Mouse (Mus musculus): Measurements from ENCODE around the gene Thap8.
A peak's percentile ranks its signal among the peaks of the same experiment; 100 is the strongest.

Thap8 gene

DNA sequence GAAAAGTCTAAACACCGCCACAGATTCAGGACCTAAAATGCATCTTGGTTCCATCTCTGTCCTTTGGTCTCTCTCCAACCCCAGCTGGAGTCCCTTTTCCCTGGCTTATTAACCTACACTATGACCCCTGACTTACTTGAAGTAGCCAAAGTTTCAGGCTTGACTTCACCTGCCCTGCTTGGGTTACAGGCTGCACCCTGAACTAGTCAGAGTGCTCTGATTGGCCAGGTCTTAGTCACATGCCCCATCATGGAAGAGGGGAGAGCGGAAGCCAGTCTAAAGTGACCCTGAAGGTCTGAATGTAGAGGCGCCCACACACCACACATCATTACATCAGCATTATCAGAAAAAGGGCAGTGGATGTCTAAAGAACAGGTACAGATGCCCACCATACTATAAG, 38.2 kb downstream of the Thap8 start:
- DNase-seq = no peak

DNA sequence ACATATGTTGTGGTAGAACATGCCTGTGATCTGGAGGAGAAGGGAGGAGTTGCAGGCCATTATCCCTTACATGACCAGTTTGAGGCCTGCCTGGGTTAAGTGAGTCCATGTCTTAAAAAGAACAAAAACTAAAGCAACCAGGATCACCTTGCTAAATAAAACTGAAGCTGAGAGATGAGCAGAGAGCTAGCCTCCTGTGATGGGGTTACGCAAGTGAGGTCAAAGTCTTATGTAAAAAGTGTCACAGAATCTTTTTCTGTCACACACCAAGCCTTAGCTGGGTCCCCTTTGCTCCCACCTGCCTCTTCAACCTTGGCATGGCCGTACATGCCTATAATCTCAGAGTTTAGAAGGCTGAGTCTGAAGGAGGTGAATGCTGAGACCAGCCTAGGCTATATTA, 41.1 kb downstream of the Thap8 start:
- DNase-seq = no peak

DNA sequence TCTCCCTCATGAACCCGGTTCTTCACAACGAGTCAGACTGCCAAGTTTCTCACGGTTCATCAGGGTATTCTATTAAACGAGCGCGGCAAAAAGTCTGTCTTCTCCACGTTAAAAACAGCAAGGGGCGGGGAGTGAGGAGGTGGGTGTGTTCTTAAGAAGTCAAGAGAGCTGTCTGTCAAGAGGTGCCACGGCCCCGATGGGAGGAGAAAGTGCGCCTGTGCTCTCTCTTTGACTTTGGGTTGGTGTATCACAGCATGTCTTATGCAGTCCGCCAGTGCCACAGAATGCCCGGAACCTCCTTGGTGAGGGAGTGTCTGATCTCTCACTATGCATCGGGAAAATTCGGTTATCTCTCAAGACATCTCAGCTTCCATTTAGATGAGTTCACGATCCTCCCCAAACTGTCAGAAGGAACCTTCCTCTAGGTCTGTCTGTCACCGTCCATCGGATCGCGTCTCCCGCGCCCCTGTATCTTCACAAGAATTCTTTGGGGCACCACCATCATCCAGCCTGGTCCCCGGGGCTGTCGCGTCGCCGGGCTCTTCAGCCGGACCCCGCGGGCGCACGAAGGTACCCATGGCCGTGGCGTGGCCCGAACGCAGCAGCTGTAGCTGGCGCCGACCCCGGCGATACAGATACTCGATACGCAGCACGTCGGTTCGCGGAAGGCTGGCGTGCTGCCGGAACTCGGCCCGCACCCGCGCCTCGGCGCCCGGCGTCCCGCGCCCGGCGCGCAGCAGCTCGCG, 41.8 kb downstream of the Thap8 start, which contains the start of gene E130208F15Rik:
E130208F15Rik (plus strand) TSS at position 202 of the 746 bp plus-strand sequence.
- DNase-seq = peak; percentile 78 to 83

DNA sequence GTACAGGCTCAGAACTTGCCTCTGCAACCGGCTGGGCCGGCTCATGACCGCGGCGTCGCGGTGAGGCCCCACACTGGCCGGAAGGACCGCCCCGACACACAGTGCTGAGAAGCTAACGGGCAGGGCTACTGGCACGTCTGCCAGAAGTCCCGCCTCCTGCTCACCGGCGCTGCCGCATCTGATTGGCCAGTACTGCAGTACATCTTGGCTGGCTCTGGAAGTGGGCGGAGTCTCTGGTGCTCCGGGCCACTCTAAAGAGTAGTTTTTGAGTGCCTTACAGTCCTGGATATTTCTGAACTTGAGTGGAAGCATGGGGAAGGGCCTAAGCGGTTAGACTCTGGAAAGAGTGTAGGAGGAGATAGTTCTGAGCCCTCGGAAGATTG, 42.4 kb downstream of the Thap8 start:
- DNase-seq = peak; percentile 98 to 99

DNA sequence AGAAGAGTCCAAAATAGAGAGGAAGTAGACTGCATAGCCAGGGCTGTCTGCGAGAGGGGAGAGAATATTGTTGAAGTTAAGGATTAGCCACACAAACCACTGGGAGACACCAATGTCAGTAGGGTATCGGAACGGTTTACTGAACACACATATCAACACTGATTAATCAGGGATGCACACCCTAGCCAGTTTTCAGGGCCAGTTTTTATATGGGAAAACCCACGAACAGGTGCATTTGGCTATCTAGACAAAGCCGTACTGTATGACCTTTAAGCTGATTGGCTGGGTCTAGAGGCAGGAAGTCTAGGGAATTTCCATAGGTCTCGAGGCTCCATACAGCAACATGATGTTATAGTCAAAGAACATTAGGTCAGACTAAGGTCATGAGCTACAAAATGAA, 43.0 kb downstream of the Thap8 start:
- DNase-seq = no peak

DNA sequence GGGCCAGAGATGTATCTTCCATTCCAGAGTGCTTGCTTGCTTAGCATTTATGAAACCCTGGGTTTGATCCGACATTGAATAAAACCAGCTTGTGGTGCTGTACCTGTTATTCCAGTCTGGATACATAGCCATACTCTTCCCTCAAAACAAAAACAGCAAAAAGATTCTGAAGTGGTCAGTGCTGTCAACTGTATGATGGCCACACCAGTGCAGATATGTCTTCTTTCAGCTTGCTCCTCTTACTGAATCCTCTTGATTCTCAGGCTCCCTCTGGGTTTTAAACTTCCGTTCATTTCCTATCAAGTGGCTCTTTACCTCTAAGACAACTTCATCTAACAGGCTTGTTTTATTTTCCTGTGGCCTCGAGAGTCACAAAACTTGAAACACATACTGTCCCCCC, 43.9 kb downstream of the Thap8 start, which contains the start of gene Sdhaf1:
Sdhaf1 (minus strand) TSS at position 101 of the 400 bp plus-strand sequence.
- no peak for DNase-seq

DNA sequence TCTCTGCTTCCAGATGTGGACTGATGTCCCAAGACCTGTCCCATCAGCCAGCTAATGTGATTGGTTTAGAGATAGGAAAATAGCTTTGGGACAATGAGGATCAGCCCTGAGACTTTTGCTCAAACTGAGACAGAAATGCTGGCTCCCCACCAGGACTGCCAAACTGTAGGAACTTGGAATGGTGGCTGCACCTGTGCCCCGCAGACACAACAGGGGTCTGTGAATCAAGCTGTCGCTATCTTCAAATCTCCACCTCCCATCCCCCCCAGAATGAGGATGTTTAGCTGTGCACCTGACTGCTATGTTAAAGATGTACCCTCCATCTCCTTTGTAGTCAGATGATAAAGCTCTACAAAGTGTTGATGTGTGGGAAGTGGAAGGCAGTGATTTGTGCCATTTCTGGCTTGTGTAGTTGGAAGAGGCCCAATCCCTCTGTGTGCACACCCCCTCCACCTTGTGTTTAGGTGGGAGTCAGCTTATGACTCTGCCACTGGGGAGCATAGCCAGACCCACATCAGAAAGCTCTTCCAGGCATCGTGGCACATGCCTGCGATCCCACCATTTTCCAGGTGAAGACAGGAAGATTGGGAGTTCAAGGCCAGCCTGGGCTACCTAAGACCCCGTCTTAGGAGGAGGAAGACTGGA, 44.5 kb downstream of the Thap8 start:
- no peak for DNase-seq

DNA sequence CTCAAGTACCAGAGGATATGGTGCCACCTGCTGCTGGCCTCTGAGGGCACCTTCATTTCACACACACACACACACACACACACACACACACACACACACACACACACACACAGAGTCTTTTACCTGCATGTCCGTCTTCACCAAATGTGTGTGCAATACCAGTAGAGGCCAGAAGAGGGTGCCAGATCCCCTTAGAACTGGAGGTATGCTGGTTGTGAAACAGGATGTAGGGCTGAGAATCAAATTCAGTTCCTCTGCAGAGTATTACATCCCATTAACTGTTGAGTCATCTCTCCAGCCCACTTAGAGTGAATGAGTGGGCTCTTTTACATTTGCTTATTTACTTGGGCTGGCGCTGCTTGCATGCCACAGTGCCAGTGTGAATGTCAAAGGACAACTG, 45.5 kb downstream of the Thap8 start:
- peak in 1 of 2 experiments; percentile 68 for DNase-seq

DNA sequence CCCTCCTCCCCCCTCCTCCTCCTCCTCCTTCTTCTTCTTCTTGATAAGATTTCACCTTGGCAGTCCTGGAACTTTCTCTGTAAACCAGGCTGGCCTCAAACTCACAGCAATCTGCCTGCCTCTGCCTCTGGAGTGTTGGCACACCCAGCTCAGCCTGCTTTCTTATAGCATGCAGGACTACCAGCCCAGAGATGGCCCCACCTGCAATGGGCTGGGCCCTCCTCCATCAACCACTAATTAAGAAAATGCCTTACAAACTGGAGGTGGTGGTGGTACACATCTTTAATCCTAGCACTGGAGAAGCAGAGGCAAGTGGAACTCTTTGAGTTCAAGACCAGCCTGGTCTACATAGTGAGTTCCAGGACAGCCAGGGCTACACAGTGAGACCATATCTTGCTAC, 46.5 kb downstream of the Thap8 start:
- no peak for DNase-seq

DNA sequence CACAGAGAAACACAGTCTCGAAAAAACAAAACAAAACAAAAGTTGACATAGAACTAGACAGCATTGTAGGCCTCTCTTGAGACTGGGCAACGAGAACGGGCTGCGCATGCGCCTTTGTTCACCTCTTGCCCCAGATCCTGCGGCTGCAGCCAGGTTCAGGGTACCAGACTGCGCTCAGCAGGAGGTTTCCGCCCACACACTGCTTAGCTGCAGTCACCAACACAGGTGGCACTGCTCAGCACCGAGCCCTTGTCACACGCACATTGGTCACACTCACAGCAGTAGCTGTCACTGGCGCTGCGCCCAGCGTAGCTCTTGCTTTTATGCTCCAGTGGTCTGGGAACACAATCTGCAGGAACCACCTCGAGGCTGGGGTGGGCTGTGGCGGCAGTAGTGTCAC, 47.2 kb downstream of the Thap8 start:
- peak; percentile 47 to 85 for DNase-seq

DNA sequence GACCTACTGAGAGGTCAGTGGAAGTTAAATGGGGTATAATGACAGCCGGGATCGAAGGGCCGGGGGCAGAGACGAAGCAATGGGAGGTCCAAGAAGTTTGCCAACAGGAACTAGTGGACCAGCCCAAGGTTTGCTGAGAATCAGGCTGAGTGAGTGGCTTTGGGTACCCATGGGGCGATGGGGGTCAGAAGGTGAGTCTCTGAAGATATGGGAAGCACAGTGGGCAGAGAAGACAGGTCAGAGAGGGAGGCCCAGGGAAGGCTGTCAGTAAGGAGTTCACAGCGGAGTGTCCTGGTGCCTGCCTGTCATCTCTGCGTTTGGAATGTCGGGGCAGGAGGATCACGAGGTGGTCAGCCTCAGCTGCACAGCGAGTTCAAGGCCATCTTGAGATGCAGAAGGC, 48.5 kb downstream of the Thap8 start:
- no peak for DNase-seq

DNA sequence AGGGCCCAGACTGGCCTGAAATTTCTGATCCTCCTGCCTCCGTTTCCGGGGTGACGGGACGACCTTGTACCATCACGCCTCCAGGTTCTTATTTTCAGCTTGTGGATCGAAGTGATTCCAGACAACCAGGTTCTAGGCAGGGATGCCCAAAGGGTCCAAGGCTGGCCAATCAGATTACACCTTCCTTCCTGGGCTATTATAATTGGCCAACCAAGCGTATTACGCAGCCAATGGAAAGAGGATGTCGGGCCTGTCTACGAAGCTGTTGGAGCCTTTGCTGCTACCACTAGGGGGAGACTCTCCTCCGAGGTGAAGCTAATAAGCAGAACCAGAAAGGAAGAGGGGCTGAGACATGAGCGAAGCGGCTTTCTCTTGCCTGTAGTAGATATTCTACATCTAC, 52.0 kb downstream of the Thap8 start:
- peak; percentile 75 to 84 for DNase-seq

DNA sequence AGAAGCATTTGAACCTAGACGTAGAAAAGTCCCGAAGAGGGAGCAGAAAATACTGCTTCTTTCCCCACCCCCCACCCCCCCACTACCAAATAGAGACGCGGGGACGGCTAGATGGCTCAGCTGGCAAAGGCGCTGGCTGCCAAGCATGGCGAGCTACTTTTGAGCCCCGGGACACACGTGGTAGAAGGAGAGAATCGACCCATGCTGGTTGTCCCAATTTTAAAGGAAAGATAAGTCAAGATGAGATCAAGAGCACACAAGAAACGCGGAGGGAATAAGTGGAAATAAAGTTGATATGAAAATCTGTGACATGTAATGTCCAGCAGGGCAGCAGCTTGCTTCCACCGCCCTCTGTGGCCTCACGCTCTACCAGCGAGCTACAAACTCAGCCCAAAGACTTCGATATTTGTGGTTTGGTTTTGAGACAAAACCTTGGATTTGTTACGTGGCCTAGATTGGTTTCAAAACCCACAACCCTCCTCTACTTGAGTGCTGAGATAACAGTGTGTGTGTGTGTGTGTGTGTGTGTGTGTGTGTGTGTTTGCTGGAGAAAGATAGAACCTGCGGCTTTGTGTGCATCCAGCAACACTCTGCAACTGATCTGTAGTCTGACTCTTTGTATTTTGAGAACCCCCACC, 52.8 kb downstream of the Thap8 start:
- no peak for DNase-seq

DNA sequence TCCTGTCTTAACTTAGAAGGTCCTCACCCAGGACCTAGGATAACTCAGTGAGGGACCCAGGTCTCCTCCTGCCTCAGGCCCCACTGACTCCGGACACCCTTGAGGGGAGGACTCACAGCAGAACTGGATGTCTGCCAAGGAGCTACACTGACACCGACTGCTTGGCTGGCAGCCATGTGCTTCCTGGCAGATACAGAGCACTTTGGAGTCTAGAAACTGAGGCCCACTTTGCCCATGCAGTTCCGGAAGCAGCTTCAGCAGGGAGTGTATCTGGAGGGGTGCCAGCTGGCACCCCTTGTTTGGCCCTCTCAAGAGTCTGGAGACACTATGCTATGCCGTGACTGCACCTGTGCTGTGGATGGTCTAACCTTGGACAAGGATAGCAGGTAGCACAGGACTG, 53.5 kb downstream of the Thap8 start:
- DNase-seq = peak; percentile 77 to 88

DNA sequence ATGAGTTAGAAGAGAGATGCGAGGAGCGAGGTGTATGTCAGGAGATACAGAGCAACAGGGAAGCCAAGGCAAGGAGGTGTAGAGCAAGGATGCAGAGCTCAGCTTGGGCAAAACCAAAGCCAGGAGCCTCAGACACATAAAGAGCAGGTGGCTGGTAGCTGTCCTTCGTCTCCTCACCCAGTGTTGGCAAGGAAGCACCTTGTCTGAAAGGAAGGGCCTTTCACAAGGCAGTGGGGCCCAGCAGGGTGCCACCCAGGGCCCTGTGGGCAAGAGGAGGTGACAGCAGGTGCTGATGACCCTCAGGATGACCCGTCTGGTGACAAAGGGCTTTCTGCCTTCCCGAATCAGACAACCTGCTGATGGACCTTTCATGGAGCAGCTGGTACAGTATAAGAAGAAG, 54.7 kb downstream of the Thap8 start:
- DNase-seq = no peak

DNA sequence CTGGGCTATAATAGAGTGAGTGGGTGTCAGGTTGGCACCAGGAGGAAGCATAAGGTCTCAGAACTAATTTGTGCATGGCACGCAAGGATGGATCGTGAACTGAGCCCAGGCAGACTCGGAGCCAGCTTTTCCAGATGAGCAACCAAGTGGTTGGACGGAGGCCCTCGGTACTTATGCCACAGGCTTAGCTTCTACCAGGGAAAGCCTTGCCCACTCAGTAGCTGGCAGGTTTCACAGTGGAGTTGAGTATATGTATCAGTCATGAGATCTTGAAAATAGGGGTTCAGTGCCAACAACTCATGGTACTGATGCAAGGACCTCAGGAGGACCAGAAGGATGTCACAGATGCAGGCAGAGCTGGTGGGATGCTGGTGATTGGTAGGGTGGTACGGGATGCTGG, 55.8 kb downstream of the Thap8 start:
- DNase-seq = no peak

DNA sequence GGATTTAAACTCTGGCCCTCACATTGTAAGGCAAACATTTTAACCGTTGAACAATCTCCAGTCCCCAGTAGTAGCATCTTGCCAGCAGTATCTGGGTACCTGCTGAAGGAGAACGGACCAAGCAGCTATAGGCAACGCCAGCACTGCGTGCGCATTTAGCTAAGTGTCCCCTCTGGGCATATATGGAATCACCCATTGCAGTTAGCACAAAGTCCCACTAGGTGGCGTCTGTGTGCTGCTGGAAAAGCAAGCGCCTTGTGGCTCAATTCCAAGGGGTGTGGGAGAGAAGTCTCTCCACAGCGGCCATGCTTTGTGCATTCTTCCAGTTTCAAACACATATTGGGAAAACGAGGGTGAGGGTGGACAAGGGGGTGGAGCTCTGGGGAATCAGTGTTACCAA, 56.5 kb downstream of the Thap8 start:
- peak; percentile 83 to 89 for DNase-seq

DNA sequence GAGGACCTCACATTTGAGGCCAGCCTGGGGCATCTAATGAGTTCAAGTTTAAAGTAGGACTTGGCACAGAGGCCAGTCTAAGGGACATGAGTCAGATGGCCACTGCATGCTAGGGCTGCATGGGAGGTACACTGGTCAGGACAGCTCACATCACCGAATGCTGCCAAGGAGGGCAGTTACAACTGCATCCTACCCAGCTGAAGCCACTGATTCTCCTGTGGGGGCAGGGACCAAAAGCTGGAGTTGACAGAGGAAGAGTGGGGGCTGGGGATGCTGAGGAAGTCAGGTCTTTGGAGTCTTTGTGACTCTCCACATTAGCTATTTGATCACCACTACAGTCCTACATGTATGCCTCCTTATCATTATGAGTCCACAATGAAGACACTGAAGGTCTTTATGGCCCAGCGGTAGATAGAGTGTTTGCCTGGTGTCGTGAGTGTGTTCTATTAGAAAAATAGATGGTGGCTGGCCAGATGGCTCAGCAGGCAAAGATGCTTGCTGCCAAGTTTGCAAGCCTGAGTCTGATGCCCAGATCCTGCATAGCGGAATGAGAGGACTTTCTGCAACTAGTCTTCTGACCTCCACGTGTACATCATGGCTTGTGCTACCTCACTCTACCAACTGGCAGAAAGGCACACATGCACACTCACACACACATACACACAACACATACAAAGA, 59.7 kb downstream of the Thap8 start:
- no peak for DNase-seq

All from lung, postnatal 4 days (tissue).